Mouse (Mus musculus) fat pad, adult 2 months (tissue): Measurements from ENCODE around the gene Slc9a3r2.
"Not testable (repeated sequence)": the region's sequence is repeated elsewhere in the genome, so short reads cannot be mapped to it uniquely, and the experiment has no call there.

Experiments
- DNase-seq: peaks from one replicate; pipeline ENCODE4 v3.0.0-alpha.2; 2011; ENCODE audit warnings: low read depth, low spot score; ENCODE audit errors: extremely low read depth

Gene Slc9a3r2

DNA sequence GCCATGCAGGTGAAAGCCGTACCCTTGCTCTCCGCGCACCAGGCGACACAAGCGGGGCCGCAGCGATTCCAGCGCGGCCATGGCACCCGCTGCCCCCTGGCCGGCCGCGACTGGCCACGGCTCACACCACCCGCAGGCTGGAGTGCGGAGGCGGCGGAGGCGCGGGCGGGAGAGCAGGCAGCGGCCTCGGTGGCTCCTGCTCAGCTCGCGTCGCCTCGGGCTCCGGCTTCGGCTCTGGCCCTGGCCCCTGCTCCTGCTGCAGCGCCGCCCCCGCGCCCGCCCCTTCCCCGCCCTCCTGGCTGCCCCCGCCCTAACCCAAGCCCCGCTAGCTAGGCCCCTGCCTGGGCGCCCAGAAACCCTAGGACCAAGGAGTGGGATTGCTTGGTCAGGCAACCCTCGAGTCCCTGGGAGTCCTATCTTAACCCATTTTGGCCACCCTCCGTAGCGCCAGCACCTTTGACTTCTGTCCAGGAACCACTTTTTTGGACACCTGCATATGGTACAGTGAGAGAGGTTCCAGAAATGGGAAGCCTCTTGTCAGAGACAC, at the start of gene Slc9a3r2:
TSS of gene Slc9a3r2 (minus strand) at position 258 of the 547 bp plus-strand sequence.
- no peak for DNase-seq

DNA sequence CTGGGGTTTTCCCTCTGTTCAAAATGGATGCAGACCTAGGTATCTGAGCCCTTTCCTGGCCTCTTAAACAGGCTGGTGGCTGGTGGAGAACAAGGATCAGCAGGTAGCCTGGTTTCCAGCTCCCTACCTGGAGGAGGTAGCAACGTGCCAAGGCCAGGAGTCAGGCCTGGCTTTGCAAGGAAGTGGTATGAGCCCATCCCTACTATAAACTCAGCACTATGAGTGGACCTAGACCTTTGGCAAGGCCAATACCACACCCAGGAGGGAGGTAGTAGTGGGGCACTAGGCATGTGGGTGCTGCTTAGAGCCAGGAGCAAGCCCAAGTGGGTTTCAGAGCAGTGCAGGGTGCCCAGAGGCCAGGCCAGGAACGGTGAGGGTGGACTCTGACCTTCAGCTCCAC, 49.3 kb upstream of the Slc9a3r2 start:
- no peak for DNase-seq

DNA sequence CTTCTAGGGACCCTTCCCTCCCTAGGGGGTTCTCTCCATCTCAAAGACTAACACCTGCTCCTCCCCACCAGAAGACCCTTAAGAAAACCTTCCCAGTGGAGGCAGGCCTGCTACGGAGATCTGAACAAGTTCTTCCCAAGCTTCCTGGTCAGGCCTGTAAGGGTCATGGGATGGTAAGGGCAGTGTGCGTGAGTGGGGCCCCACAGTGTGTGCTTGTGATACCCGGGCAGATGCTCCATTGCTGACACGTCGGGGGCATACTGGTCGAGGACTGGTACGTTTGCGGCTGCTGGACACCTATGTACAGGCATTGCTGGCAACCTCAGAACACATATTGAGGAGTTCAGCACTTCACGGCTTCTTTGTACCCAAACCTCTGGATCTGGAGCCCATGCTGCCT, 48.6 kb upstream of the Slc9a3r2 start:
- no peak for DNase-seq

DNA sequence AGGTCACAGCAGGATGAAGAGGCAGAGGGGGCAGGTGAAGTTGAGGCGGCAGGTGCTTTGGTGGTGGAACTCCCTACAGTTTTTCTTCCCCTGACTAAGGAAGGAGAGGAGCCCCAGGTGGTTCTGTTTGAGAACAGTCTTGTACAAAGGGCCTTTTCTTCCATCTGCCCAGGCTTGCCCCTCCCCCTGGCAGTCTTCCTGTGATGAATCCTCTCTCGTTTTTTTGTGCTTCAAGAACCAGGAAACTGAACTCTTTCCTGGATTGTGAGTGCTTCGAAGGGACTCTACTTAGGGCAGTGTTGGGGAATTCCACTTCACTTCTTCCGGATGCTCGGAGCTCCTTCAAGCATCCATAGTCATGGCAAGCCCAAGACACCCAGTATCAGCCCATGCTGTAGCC, 47.9 kb upstream of the Slc9a3r2 start:
- no peak for DNase-seq

DNA sequence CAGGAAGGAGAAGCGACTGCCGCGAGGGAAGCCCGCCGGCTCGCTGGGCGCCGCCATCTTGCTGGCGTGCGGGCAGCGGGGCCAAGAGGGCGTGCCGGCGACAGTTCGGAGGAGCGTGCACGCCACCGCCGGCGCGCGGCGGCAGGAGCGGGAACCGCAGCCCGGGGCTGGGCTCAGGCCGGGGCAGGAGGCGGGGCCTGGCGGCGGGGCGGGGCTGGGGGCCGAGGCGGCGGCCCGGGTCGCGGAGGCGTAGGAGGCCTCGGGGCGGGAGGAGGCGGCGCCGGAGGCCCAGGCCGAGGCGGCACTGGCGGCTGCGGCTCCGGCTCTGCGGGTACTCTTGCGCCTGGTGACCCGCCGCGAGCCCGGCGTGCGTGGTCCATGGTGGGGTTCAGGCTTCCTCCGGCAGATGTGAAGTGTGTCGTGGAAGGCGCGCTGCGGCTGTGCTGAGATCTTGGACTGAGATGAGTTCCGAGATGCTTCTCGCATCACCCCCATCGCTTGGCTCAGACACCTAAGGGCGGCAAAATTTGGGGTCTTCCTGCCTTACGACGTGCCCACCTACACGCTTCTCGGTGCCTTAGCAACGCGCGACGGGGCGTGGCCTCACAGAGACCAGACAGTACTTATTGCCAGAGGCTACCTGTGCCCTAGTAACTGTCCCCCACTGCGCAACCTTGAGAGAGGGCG, 46.0 kb upstream of the Slc9a3r2 start, which contains the start of the genes Gfer and Noxo1:
TSS of gene Gfer (minus strand) at position 146 of the 687 bp plus-strand sequence.
TSS of gene Noxo1 (plus strand) at position 224 of the 687 bp plus-strand sequence.
- DNase-seq, result no peak

DNA sequence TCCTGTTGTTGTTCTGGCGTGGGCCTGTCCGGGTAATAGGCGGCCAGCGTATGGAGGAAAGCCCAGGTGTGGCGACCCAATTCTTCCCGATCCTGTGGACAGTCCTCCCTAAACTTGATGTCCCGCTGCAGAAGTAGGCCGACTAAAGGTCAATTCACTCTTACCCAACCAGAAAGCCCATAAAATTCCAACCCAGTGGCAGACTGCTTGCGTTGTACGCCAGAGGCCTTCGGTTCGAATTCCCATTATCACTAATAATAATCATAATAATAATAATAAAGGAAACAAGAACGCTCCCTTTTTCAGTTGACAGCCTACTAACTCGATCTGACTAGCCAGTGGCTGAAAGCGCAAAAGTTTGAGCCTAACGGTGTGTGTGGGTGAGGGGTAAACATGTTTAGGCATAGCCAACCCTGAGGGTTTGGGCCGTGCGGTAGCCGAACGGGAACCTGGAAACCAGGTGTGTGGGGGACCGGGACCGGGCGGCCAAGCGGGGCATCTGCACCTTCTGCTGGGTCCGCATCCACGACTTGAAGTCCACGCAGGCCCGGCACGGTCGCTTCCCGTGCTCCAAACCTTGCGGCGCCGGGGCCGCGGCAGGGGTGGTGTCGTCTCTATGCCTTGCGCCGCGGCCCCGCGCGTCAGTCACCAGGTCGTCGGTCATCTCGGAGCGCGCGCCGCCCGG, 45.3 kb upstream of the Slc9a3r2 start:
- DNase-seq, result no peak

DNA sequence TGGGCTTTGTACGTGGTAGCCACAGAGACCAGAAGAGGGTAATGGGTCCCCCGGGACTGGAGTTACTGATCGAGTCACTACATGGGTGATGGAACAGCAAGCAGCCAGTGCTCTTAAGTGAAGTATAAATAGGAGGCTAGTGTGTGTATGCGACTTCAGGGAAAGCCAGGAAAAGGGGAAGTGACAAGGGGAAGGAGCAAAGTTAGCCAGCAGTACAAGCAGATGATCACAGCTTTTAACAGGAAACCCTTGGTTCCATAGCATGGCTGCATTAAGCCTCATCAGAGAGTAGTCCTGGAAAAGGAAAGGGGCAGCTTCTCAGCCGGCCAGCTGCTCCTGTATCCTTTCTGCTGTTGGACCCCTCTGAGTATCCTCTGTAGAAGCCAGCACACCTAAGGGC, 42.3 kb upstream of the Slc9a3r2 start:
- no peak for DNase-seq

DNA sequence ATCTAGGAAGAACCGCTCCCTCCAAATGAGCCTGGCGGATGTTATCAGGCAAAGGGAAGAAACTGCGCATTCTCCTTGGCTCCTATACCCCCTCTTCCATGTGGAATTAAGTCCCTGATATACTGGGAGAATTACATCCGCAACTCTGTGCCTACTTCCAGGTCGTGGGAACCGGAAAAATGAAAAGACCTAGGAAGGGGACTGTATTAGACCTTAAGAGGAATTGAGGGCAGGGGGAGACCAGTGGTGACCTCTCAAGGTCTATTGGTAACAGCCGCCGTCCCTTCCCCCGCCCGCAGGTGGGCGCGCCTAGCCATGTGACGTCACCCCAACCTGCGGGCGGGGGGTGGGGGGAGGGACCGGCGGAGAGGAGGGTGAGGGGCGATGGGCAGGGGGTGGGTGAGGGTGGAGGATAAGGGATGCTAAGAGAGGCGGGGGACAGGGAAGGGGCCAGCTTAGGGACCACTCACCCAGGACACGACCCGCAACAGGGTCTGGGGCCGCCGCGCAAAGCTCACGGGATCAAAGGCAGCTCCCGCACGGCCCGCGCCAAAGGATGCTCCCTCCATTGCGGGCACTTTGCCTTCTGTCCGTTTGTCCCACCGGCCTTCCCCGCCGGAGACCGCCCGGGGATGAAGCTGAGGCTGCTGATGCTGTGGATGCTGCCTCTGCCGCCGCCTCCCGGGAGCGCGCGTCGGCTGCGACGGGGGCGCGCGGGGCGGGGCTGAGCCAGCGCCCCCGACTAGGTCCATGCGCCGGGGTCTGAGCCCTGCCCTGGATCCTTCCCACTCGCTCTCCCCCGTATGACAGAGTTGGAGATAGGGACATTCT, 39.3 kb upstream of the Slc9a3r2 start, which contains the start of gene Syngr3:
TSS of gene Syngr3 (minus strand) at position 705 of the 831 bp plus-strand sequence.
- no peak for DNase-seq

DNA sequence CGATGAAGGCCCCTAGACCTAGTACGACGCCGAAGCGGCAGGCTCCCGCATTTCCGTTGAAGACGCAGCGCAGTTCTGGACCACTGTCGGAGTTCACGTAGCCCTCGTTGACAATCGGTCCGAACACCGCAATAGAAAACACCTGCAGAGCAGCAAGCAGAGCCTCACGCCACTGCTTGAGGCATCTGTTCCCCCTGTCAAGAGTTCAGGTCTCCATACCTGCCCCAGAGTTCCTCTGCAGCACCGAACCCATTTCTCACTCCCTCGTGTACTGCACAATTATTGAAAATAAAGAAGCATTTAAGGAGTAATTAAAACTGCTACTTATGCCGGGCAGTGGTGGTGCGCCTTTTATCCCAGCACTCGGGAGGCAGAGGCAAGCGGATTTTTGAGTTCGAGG, 37.5 kb upstream of the Slc9a3r2 start:
- no peak for DNase-seq

DNA sequence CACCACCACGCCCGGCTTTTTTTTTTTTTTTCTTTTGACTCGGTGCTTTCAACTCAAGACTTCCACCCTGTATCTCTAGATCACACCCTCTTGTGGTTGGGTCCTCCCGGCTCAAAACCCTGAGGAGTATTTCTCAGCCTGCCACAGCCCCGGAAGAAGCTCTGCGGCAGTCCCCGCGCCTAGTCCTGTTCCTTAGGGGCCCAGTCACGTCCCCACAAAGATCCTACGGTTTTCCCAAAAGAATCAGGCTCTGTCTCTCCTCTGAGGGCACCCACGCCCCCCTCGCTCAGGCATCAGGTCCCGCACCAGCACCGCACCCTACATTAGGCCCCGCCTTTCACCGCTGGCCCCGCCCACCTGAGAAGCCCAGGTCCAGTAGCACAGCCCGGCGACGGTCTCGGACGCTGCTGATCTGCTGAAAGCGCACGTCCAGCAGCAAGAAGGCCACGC, 37.0 kb upstream of the Slc9a3r2 start:
- DNase-seq, result no peak

DNA sequence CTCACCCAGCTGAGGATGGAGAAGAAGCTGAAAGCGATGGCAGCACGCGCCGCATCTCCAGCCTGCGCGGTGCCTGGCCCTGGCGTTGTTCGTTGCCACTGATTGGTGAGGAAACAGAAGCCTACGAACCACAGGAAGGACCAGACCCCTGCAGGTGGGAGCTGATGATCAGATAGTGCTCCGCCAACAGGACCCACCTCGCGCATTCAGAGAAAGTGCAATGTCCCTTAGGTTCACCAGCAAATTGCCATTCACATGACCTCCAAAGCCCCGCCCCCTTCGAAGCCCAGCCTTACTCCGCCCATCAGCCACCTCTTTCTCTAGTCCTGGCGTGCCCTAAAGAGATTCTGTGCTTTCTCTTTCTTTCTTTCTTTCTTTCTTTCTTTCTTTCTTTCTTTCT, 36.4 kb upstream of the Slc9a3r2 start:
- DNase-seq, result no peak

DNA sequence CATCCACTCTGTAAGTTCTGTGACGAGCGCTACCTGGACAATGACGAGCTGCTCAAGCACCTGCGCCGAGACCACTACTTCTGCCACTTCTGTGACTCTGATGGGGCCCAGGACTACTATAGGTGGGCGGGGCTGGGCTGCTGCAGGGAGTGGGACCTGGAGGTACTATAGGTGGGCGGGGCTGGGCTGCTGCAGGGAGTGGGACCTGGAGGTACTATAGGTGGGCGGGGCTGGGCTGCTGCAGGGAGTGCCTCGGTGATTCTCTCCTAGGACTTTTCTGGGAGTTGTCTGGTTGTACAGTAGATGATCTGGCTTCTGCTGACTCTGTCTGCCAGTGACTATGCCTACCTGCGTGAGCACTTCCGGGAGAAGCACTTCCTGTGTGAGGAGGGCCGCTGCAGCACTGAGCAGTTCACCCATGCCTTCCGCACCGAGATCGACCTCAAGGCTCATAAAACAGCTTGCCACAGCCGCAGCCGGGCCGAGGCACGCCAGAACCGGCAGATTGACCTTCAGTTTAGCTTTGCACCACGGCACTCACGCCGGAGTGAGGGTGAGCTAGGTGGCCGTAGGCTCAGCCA, 27.5 kb upstream of the Slc9a3r2 start:
- DNase-seq, result no peak

DNA sequence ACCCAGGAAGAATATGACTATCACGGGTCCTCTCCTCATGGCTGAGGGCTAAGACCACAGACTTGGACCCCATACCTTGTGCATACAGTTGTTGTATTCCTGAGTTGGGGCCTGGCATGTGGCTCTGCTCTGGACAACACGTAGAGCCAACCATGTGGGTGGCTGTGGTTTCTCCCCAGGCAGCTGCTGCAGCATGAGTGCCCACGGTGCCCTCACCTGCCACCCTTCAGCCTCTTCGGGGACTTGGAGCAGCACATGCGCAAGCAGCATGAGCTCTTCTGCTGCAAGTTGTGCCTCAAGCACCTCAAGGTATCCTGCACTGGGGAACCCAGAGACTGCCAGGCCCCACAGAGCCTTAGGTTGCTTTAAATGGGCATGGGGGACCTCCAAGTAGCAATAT, 26.8 kb upstream of the Slc9a3r2 start:
- DNase-seq, result no peak

DNA sequence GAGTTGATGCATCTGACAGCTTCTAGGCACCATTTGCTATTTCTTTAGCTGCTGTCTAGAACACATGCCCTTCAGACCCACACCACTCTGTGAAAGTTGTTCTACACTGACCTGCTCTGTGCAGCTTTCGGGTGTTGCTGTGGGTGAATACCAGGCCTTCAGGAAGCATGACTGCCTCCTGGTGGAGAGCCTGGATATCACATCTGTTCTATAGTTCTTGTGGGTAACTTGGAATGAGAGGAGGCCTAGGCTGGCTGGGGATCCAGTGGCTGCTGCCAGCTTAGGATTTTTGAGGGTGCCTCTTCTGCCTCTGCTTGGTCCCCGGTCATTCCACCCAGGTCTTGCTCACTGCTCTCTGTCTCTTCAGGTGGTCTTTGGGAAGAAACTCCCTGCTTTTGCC, 26.1 kb upstream of the Slc9a3r2 start:
- DNase-seq, result no peak

DNA sequence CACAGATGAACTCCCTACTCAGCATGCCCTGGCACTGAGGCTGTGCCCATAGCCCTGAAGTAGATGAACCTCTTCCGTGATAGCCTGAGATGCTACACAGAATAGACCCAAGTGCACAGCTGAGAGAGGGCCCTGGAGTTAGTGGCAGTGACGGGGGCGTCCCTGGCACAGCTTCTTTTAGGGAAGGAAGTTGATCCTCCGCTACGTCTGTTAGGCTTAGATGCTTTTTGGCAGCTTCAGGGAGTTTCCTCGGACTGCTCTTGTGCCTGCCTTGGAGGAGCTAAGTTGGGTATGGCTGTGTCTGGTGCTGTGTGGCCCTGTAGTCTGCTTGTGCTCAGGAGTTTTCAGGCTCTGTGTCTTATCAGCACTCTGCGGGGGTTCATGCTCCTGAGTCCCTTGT, 24.1 kb upstream of the Slc9a3r2 start:
- no peak for DNase-seq

DNA sequence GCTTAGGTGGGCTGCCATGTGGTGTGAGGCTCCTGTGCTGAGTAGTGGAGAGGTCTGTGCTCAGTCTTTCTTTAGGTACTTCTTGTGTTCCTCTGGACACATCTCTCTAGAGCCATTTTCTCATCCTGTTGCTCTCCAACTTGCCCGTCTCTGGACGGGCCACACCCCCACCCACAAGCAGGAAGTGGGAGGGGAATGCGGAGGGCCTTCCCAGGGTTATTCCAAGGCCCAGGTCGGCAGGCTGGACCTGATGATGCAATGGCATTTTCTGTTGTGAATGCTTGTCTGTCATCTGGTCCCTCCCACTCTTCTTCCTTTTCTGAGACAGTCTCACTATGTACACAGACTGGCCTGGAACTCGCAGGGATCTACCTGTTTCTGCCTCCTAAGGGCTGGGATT, 22.0 kb upstream of the Slc9a3r2 start:
- no peak for DNase-seq

DNA sequence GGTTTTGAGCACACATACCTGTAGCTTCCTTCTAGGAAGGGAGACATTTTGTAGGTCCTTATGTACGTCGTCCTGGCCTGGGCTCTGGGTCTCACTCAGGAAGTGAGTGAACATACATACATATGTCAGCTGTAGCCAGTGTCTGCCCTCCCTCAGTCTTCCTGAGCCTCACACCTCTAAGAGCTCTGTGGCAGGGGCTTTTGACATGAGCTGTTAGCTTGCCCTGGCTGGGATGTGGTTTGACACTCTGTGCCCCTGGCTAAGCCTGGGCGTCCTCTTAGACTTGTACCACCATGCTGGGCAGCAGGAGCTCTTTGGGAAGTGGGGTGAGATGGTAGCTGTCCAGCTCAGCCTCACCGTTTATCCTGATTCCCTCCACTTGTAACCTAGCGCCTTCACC, 21.2 kb upstream of the Slc9a3r2 start:
- DNase-seq, result no peak

DNA sequence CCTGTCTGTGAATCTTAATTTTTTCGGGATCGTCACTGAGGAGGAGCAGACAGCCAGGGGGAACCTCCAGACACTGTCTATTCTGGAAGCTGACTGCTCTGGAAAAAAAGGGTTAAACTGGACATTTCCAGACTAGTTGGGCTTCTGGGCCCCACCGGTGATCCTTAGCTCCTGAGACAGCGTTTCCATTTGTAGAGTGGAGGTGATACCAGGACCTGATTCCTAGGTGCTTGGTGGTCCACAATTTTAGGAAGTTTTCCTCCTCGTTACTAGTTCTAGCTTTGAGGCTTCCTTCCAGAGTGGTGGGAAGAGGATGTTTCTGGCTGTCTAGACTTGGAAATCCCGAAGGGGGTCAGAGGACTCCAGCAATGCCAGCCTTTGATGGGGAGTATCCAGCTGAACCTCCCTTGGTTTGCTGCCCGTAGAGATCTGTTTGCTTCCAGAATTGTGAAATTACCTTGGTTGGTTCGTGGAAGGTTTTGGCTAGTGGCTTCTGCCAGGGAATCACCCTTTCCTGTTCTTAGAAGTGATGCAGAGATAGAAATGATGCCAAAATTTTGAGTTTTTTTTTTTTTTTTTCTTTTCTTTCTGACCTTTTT, 20.2 kb upstream of the Slc9a3r2 start:
- no peak for DNase-seq

DNA sequence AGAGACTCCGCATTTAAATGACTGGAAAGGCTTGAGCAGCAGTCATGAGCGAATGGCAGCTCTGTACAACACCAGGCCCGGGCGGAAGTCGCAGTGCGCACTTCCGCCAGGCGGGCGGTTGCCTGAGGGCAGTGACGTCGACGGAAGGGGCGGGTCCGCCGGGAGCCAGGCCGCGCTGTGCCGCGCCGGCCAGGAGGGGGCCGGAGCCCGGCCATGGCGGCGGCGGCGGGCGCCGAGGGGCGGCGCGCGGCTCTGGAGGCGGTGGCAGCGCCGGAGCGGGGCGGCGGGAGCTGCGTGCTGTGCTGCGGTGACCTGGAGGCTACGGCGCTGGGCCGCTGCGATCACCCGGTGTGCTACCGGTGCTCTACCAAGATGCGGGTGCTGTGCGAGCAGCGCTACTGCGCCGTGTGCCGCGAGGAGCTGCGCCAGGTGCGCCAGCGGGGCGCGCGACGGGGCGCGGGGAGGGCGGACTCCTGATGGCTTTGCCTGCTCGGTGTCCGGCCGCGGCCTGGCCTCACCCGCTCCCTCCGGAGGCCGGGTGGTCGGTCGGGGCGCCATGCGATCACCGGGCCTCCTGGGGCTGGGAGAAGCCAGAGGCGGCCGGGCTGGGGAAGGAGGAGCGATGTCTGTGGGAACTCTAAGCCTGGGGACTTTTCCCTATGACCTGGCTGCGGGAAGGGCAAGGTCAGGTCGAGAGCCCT, 19.6 kb upstream of the Slc9a3r2 start, which contains the start of gene Zfp598:
TSS of gene Zfp598 (plus strand) at position 143 of the 701 bp plus-strand sequence.
- DNase-seq, result no peak

DNA sequence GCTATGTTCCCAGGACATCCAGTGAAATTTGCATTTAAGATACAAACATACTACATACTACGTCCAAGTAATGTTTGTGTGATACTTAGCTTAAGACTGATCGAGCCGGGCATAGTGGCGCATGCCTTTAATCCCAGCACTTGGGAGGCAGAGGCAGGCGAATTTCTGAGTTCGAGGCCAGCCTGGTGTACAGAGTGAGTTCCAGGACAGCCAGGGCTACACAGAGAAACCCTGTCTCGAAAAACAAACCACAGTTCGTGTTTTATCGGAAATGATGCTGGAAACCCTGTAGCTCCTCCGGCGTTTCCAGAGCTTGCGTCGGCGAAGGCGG, 19.1 kb upstream of the Slc9a3r2 start:
- DNase-seq, result not testable (repeated sequence)
